Comparison of ENCODE assay signal across 21 mouse cellular contexts in the genomic region with DNA sequence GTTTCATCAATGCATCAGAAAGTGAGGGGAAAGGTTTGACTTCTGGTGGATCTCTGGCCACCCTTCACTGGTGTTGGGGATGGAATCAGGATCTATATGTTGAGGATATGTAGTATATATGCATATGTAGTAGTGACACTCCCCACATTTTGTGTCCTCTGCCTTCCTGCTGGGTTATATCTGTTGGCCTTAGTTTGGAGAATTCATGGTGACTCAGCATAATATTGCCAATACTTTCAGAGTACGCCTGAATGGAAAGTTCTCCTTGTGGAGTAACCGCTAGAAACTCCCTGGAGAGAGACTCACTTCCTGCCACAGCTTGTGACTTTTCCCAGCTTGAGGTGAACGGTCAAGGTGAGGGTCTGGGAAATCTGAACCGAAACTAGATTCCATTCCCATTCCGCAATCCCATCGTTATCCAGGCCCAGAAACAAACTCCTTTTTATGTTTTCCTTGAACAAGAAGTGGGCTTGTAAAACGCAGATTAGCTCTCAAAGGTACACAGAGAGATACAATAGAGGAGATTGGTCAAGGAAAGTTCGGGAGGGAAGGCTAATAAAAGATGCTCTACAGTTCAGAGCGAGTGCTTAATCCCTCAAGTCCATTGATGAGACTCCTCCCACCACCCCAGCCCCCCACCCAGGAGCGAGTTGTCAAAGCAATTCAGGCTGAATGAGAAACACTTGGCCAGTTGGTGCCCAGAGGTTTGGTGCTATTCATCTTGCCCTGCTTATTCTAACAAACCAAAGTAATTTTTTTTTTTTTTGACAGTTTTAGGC. TPM values are rescaled to one million over a fixed set of nuclear protein-coding genes. Genes with fewer than 3 reads are reported as not detected.
DNase-seq lines count a peak whose midpoint lies in the region; ATAC-seq lines count a peak whose summit lies in the region.
"Had no signal": no experiment of that assay in that cellular context is flagged by ENCODE, and none has a peak within 500 bp of the region (broad histone marks: within the 10 kb centered on the region; RNA-seq: fewer than 3 reads in every experiment).

No protein-coding gene starts in this region.

- H3K4me3 ChIP-seq in neural tube, embryonic 11.5 days (ENCODE audit: low read depth, low read length) = no peak overlapping the region
- no peak overlapping the region for H3K4me3 ChIP-seq in forebrain, embryonic 12.5 days (replicated peaks)
- H3K4me3 ChIP-seq in midbrain, embryonic 16.5 days (ENCODE audit: low read depth, low read length) = no peak overlapping the region

- no peaks in the 10 kb centered on the region for H3K9me3 ChIP-seq in neural tube, embryonic 11.5 days (ENCODE audit: control insufficient read depth, low read length)
- H3K9me3 ChIP-seq in forebrain, embryonic 12.5 days = no peaks in the 10 kb centered on the region
- H3K9me3 ChIP-seq in midbrain, embryonic 16.5 days (replicated peaks; ENCODE audit: control insufficient read depth, low read length, poor library complexity, severe bottlenecking) = no peaks in the 10 kb centered on the region

- no peaks in the 10 kb centered on the region for H3K27me3 ChIP-seq in neural tube, embryonic 11.5 days (ENCODE audit: control insufficient read depth, insufficient read depth, low read length)
- H3K27me3 ChIP-seq in forebrain, embryonic 12.5 days = no peaks in the 10 kb centered on the region
- no peaks in the 10 kb centered on the region for H3K27me3 ChIP-seq in midbrain, embryonic 16.5 days (ENCODE audit: control insufficient read depth, insufficient read depth, low read depth, low read length)
- H3K27me3 ChIP-seq: Patski had no signal

- 27% methylated on average over 10 of the region's 10 CpGs for WGBS in neural tube, embryonic 11.5 days
- WGBS in forebrain, embryonic 12.5 days = 7% methylated on average over 10 of the region's 10 CpGs
- 13% methylated on average over 10 of the region's 10 CpGs for WGBS in midbrain, embryonic 16.5 days

- H3K36me3 ChIP-seq in neural tube, embryonic 11.5 days (ENCODE audit: control insufficient read depth, insufficient read depth, low read length) = no peaks in the 10 kb centered on the region
- H3K36me3 ChIP-seq in forebrain, embryonic 12.5 days (replicated peaks) = no peaks in the 10 kb centered on the region
- no peaks in the 10 kb centered on the region for H3K36me3 ChIP-seq in midbrain, embryonic 16.5 days (ENCODE audit: control insufficient read depth, insufficient read depth, low read length)

- H3K27ac ChIP-seq in neural tube, embryonic 11.5 days (ENCODE audit: low read depth, low read length) = no peak overlapping the region
- H3K27ac ChIP-seq in forebrain, embryonic 12.5 days = peak overlapping the region; percentile 59; the same call in 1 of the 2 replicates
- no peak overlapping the region for H3K27ac ChIP-seq in midbrain, embryonic 16.5 days (ENCODE audit: low read length)
- H3K27ac ChIP-seq: kidney, postnatal 0 days had no signal

- no peak overlapping the region for H3K9ac ChIP-seq in neural tube, embryonic 11.5 days (ENCODE audit: low read length)
- no peak overlapping the region for H3K9ac ChIP-seq in forebrain, embryonic 12.5 days
- no peak overlapping the region for H3K9ac ChIP-seq in midbrain, embryonic 16.5 days (ENCODE audit: low read depth, low read length)

- DNase-seq in embryo, embryonic 11 days = peak; percentile 33
- DNase-seq in embryo, embryonic 9.5 days (ENCODE audit: extremely low spot score) = no peak
- peak; percentile 35 for DNase-seq in neural tube, embryonic 11.5 days (ENCODE audit: low spot score)
- DNase-seq in neural tube, embryonic 10.5 days (ENCODE audit: extremely low spot score, low spot score) = no peak
- no peak for DNase-seq in cerebellum, adult 18-20 months
- DNase-seq in layer of hippocampus, postnatal 36 days = no peak
- DNase-seq: adrenal gland, adult 8-10 months; B cell, adult 2 months; cerebellum, adult 11-12 months; right cerebral cortex, postnatal 4 days; thymus, postnatal 4 days had no signal

- H3K4me1 ChIP-seq in neural tube, embryonic 11.5 days (ENCODE audit: control insufficient read depth, insufficient read depth, low read length) = no peaks in the 10 kb centered on the region
- H3K4me1 ChIP-seq in forebrain, embryonic 12.5 days = peaks cover 5% of the 10 kb centered on the region; the same call in 1 of the 2 replicates
- H3K4me1 ChIP-seq in midbrain, embryonic 16.5 days (ENCODE audit: control insufficient read depth, insufficient read depth, low read length) = no peaks in the 10 kb centered on the region

- ATAC-seq in neural tube, embryonic 11.5 days (ENCODE audit: insufficient read depth, low FRiP score, low TSS enrichment) = peak; percentile 66
- ATAC-seq in forebrain, embryonic 12.5 days (ENCODE audit: low FRiP score) = peak; percentile 65
- peak; percentile 39; the same call in 1 of the 2 replicates for ATAC-seq in midbrain, embryonic 16.5 days
- ATAC-seq: Patski had no signal

- no peak overlapping the region for H3K4me2 ChIP-seq in neural tube, embryonic 11.5 days (ENCODE audit: low read depth)
- peak overlapping the region; percentile 31 for H3K4me2 ChIP-seq in forebrain, embryonic 12.5 days
- H3K4me2 ChIP-seq in midbrain, embryonic 16.5 days (ENCODE audit: low read length) = no peak overlapping the region; the same call in 1 of the 2 replicates

RNA-seq across cellular contexts. Expression of gene Gm10663, which starts 7.0 kb away (rescaled TPM):
- polyA plus RNA-seq in neural tube, embryonic 11.5 days (2014; fragmentation: Nextera tagmentation; extraction: Ambion mirVana) = not detected in 2 replicates
- not detected in 2 replicates for polyA plus RNA-seq in forebrain, embryonic 12.5 days (2016; fragmentation: Nextera tagmentation; extraction: Ambion mirVana)
- not detected in 2 replicates for polyA plus RNA-seq in midbrain, embryonic 16.5 days (2015; fragmentation: Nextera tagmentation; extraction: Ambion mirVana)
- total RNA-seq in layer of hippocampus, postnatal 36 days (2021) = not detected
- total RNA-seq: adrenal gland, adult 8-10 months; gastrocnemius, adult 8-10 months; layer of hippocampus, postnatal 10 days; megakaryocyte, adult 5-6 weeks had no signal
- polyA plus RNA-seq: heart, embryonic 14.5 days; kidney, postnatal 0 days; limb, embryonic 11.5 days; Patski; stomach, embryonic 14.5 days had no signal

RNA-seq across cellular contexts. Expression of gene Apela, which starts 30.7 kb away (rescaled TPM):
- polyA plus RNA-seq in neural tube, embryonic 11.5 days (2014; fragmentation: Nextera tagmentation; extraction: Ambion mirVana) = 9.3 and 10.3 TPM in 2 replicates
- polyA plus RNA-seq in forebrain, embryonic 12.5 days (2016; fragmentation: Nextera tagmentation; extraction: Ambion mirVana) = 3.6 and 6.8 TPM in 2 replicates
- polyA plus RNA-seq in midbrain, embryonic 16.5 days (2015; fragmentation: Nextera tagmentation; extraction: Ambion mirVana) = 0.76 and 1.2 TPM in 2 replicates
- not detected for total RNA-seq in layer of hippocampus, postnatal 36 days (2021)
- total RNA-seq: adrenal gland, adult 8-10 months; gastrocnemius, adult 8-10 months; layer of hippocampus, postnatal 10 days; megakaryocyte, adult 5-6 weeks had no signal

RNA-seq across cellular contexts. Expression of gene Trim60, which starts 49.5 kb away (rescaled TPM):
- not detected in 2 replicates for polyA plus RNA-seq in neural tube, embryonic 11.5 days (2014; fragmentation: Nextera tagmentation; extraction: Ambion mirVana)
- polyA plus RNA-seq in forebrain, embryonic 12.5 days (2016; fragmentation: Nextera tagmentation; extraction: Ambion mirVana) = not detected in 2 replicates
- not detected in 2 replicates for polyA plus RNA-seq in midbrain, embryonic 16.5 days (2015; fragmentation: Nextera tagmentation; extraction: Ambion mirVana)
- total RNA-seq in layer of hippocampus, postnatal 36 days (2021) = not detected
- total RNA-seq: adrenal gland, adult 8-10 months; gastrocnemius, adult 8-10 months; layer of hippocampus, postnatal 10 days; megakaryocyte, adult 5-6 weeks had no signal
- polyA plus RNA-seq: heart, embryonic 14.5 days; limb, embryonic 11.5 days; stomach, embryonic 14.5 days had no signal

RNA-seq across cellular contexts. Expression of gene Trim61, which starts 49.6 kb away (rescaled TPM):
- 0.15 TPM in 1 of 2 replicates, not detected in the other for polyA plus RNA-seq in neural tube, embryonic 11.5 days (2014; fragmentation: Nextera tagmentation; extraction: Ambion mirVana)
- 0.09 and 0.13 TPM in 2 replicates for polyA plus RNA-seq in forebrain, embryonic 12.5 days (2016; fragmentation: Nextera tagmentation; extraction: Ambion mirVana)
- polyA plus RNA-seq in midbrain, embryonic 16.5 days (2015; fragmentation: Nextera tagmentation; extraction: Ambion mirVana) = not detected in 2 replicates
- not detected for total RNA-seq in layer of hippocampus, postnatal 36 days (2021)
- total RNA-seq: adrenal gland, adult 8-10 months; gastrocnemius, adult 8-10 months; layer of hippocampus, postnatal 10 days; megakaryocyte, adult 5-6 weeks had no signal
- polyA plus RNA-seq: limb, embryonic 11.5 days; stomach, embryonic 14.5 days had no signal

Comparison
In these comparisons a context has a peak if more than half of its experiments do, and no peak if none do; other contexts are left out.
1. DNase-seq: peak in embryo, embryonic 11 days (single experiment) and neural tube, embryonic 11.5 days (single experiment); none in embryo, embryonic 9.5 days (single experiment), neural tube, embryonic 10.5 days (single experiment), cerebellum, adult 18-20 months (0 of 2) and layer of hippocampus, postnatal 36 days (0 of 2).
2. Peak in every context shown above with its lines, with median percentiles within 50 percentile points of each other: ATAC-seq.